8 mouse cellular contexts compared by ENCODE assay signal in the genomic region with DNA sequence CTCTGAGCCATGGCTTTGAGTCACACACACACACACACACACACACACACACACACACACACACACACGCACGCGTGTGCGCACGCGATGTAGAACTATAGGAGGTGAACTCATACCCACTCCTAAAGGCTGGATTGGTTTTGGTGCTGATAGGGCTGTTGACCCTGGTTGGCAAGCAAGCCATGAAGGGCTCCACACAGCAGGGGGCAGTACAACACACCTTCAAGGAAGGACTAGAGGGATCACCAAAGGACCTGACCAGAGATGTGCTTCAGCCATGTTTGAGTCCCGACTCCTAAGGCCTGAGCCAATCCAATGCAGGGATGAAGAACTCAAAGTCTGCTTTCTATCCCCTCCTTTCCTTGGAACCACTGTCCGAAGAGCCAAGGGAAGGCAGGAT. TPM values are rescaled to one million over a fixed set of nuclear protein-coding genes. Genes with fewer than 3 reads are reported as not detected.
DNase-seq lines count a peak whose midpoint lies in the region; ATAC-seq and TF ChIP-seq lines count a peak whose summit lies in the region.

No protein-coding gene starts in this region.

- TF ChIP-seq POLR2A in testis, adult 2 months (IDR thresholded peaks at IDR 0.05; ENCODE audit: control insufficient read depth, low read depth, low read length), result no peak

- H3K4me2 ChIP-seq in liver, embryonic 12.5 days, result no peak overlapping the region
- H3K4me2 ChIP-seq in stomach, embryonic 15.5 days, result peak overlapping the region; percentile 51; the same call in 1 of the 2 replicates

- H3K9ac ChIP-seq in liver, embryonic 12.5 days, result no peak overlapping the region
- H3K9ac ChIP-seq in stomach, embryonic 15.5 days, result no peak overlapping the region

- no peaks in the 10 kb centered on the region for H3K36me3 ChIP-seq in testis, adult 2 months (ENCODE audit: control insufficient read depth, insufficient read depth, low read length)
- H3K36me3 ChIP-seq in liver, embryonic 12.5 days, result peaks cover 21% of the 10 kb centered on the region
- H3K36me3 ChIP-seq in stomach, embryonic 15.5 days, result peaks cover 3% of the 10 kb centered on the region; the same call in 1 of the 2 replicates

- no peaks in the 10 kb centered on the region for H3K27me3 ChIP-seq in testis, adult 2 months (ENCODE audit: control insufficient read depth, insufficient read depth, low read length)
- no peaks in the 10 kb centered on the region for H3K27me3 ChIP-seq in liver, embryonic 12.5 days (replicated peaks)
- no peaks in the 10 kb centered on the region for H3K27me3 ChIP-seq in stomach, embryonic 15.5 days (replicated peaks)

- no peak overlapping the region for H3K4me3 ChIP-seq in testis, adult 2 months (ENCODE audit: control insufficient read depth, low read depth, low read length)
- H3K4me3 ChIP-seq in liver, embryonic 12.5 days, result no peak overlapping the region
- H3K4me3 ChIP-seq in stomach, embryonic 15.5 days (replicated peaks), result no peak overlapping the region

- H3K9me3 ChIP-seq in liver, embryonic 12.5 days (replicated peaks), result no peaks in the 10 kb centered on the region
- no peaks in the 10 kb centered on the region for H3K9me3 ChIP-seq in stomach, embryonic 15.5 days

- H3K27ac ChIP-seq in testis, adult 2 months (ENCODE audit: control insufficient read depth, insufficient read depth, low read depth, low read length), result no peak overlapping the region
- H3K27ac ChIP-seq in liver, embryonic 12.5 days, result peak overlapping the region; percentile 86
- peak overlapping the region; percentile 90 for H3K27ac ChIP-seq in stomach, embryonic 15.5 days

- peak; percentile 42 for DNase-seq in adrenal gland, adult 2 months
- DNase-seq in adrenal gland, postnatal 4 days (ENCODE audit: low spot score in 2 of 2), result no peak
- DNase-seq in testis, postnatal 14 days (ENCODE audit: low spot score), result no peak
- no peak for DNase-seq in c-Kit-positive CD71-positive TER-119-positive erythroid progenitor cells, embryonic 14.5 days (ENCODE audit: low spot score)

- WGBS in liver, embryonic 12.5 days (ENCODE audit: insufficient replicate concordance), result 82% methylated on average over 8 of the region's 8 CpGs
- WGBS in stomach, embryonic 15.5 days, result 96% methylated on average over 8 of the region's 8 CpGs

- ATAC-seq in liver, embryonic 12.5 days, result no peak
- no peak for ATAC-seq in stomach, embryonic 15.5 days (ENCODE audit: insufficient read depth, low FRiP score, low read depth)
- ATAC-seq in monocyte, adult 5-6 weeks (replicated peaks; ENCODE audit: insufficient number of reproducible peaks, low FRiP score, low TSS enrichment, poor library complexity, severe bottlenecking), result no peak

- TF ChIP-seq CTCF in testis, adult 2 months (IDR thresholded peaks at IDR 0.05; ENCODE audit: control insufficient read depth, insufficient read depth, insufficient replicate concordance, low read depth, low read length), result peak; percentile 33; the same call in 1 of the 2 replicates

- H3K4me1 ChIP-seq in testis, adult 2 months (ENCODE audit: control insufficient read depth, insufficient read depth, low read length), result peaks cover 14% of the 10 kb centered on the region
- peaks cover 54% of the 10 kb centered on the region for H3K4me1 ChIP-seq in liver, embryonic 12.5 days
- peaks cover 32% of the 10 kb centered on the region for H3K4me1 ChIP-seq in stomach, embryonic 15.5 days

RNA-seq across cellular contexts. Expression of a gene that starts 16.7 kb away (rescaled TPM):
- total RNA-seq in adrenal gland, adult 2 months (2021), result 100 to 1,000 TPM; 191 to 215 TPM
- 458 and 470 TPM in 2 replicates for polyA plus RNA-seq in adrenal gland, adult 2 months (2012; rRNA removed)
- total RNA-seq in adrenal gland, postnatal 4 days (2021), result 100 to 1,000 TPM; 264 to 275 TPM
- 28.4 and 33.0 TPM in 2 replicates for polyA plus RNA-seq in testis, adult 2 months (2012; rRNA removed)
- 23.9 and 24.2 TPM in 2 replicates for polyA plus RNA-seq in liver, embryonic 12.5 days (2016; fragmentation: Nextera tagmentation; extraction: Ambion mirVana)
- polyA plus RNA-seq in stomach, embryonic 15.5 days (2015; fragmentation: Nextera tagmentation; extraction: Ambion mirVana), result 142 and 146 TPM in 2 replicates
- total RNA-seq in monocyte, adult 5-6 weeks (2017), result 42.9 to 74.7 TPM (median 44.7 TPM) in 3 replicates
